Mouse (Mus musculus): ENCODE measurements at regions not wholly inside any gene's neighbourhood (a gene's known extent, or its start where the extent isn't known, plus 50 kb on each side); places are given as distances from the start of the nearest gene placed in this dataset.

DNA sequence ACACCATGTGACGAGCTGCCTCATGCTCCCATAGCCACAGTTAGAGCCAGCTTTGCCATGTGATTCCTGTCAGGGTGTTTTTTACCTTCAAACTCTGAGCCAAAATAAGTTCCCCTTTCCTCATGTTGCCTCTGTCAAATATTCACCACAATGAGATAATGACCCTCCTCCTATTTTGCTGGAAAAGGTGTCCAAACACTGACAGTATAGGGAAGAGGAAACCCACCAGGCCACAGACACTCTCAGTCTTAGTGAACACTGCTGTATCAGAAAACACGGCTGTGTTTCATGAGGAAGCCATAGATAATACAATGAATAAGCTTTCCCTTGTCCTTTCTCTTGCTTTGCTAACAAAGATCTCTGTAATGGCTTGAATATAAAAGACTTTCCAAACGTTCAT is 349.3 kb downstream of the Dad1 start:
- TF ChIP-seq CTCF (IDR thresholded peaks at IDR 0.05) (no peak), EP300 (IDR thresholded peaks at IDR 0.05) (no peak)

All from lung, postnatal 0 days (tissue).